Mouse (Mus musculus): ENCODE data around the gene Alcam. TPM values are rescaled to one million over a fixed set of nuclear protein-coding genes. Genes with fewer than 3 reads are reported as not detected.

The Alcam gene
- 27.7 TPM for polyA plus RNA-seq (2012; fragmentation: generic; extraction: Trizol)
- long read RNA-seq, experiment 1, partial matches to known transcripts = 1 of 4 reads
- long read RNA-seq, experiment 1, other reads (novel, unspliced or antisense) = 3 of 4 reads
- long read RNA-seq, experiment 2, full-length matches to known transcripts = 53 of 83 reads
- long read RNA-seq, experiment 2, partial matches to known transcripts = 14 of 83 reads
- long read RNA-seq, experiment 2, other reads (novel, unspliced or antisense) = 16 of 83 reads

DNA sequence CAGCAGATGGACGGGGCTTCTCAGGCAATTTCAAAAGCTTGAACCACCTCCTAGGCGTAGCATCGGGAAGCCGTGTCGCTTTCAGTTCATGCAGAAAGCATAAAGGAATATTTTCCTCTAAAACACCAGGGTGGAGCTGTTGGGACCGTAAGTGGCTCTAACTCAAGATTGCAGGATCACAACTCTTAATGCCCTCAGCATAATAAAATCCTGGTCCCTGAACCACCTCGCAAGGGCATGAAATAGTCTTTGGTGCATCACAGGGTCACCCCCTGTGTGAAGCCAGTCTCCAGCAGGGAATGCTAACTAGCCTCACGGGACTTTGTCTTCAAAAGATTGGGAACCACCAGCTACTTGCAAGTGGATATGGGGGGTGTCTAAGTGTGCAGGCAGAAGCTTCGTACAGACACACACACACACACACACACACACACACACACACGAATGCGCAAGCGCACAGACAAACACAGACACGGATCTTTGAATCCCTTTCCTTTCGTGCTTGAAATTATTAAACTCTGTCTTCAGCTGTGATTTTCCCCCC, at the start of gene Alcam:
Gene Alcam (minus strand): TSS at position 104 of the 544 bp plus-strand sequence.
- Histone ChIP-seq H3K27me3 (ENCODE audit: control insufficient read depth, insufficient read depth, insufficient read length) (no peaks in the 10 kb centered on the region), H3K36me3 (ENCODE audit: control insufficient read depth, insufficient read depth) (no peaks in the 10 kb centered on the region), H3K79me3 (ENCODE audit: low read depth) (peaks cover 36% of the 10 kb centered on the region), H3K4me3 (ENCODE audit: insufficient read depth, poor library complexity, severe bottlenecking) (peak within 1 kb of the TSS; percentile 86), H3K79me2 (ENCODE audit: control insufficient read depth, insufficient read depth) (peaks cover 37% of the 10 kb centered on the region), H3ac (ENCODE audit: control insufficient read depth, insufficient read length, low read depth) (peak within 1 kb of the TSS; percentile 58)
- TF ChIP-seq CTCF (IDR thresholded peaks at IDR 0.05; ENCODE audit: control insufficient read depth, insufficient read depth, insufficient read length) (no peak), MYOD1 (IDR thresholded peaks at IDR 0.05; ENCODE audit: control insufficient read depth, insufficient read length, low read depth) (no peak), USF1 (IDR thresholded peaks at IDR 0.05; ENCODE audit: low read depth) (no peak), MYOG (IDR thresholded peaks at IDR 0.05; ENCODE audit: control insufficient read depth, extremely low read depth, insufficient read length) (no peak), CEBPB (IDR thresholded peaks at IDR 0.05; ENCODE audit: low read depth) (no peak), MAX (IDR thresholded peaks at IDR 0.05) (no peak), FOSL1 (IDR thresholded peaks at IDR 0.05; ENCODE audit: insufficient read depth, low read length, poor library complexity, severe bottlenecking) (no peak)

DNA sequence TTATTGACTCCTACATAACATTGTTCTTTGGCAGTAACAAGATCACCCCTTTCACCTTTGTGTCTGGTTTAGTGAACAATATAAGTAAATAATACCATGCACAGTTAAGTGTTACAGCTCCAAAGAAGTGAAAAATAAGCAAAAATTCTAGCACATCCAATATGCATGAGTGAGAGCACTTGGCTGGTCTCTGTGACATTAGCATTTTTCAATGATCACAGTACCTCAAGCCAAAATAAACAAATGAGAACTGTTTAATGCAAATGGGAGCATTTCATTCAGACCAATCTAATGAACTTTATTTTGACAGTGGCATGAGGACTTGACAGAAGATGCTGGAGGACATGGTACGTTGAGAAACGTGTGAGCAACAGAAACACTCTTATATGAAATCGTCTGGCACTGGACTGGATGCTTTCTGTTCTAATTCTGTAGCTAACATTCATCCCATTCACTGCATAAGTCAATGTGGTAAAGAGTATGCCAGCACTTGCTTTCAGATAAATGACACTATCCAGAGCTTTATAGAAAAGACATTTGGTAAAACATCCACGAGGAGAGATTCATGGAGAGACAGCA, 45.0 kb upstream of the Alcam start:
- no peak overlapping the region for H3K4me3 ChIP-seq (ENCODE audit: insufficient read depth, poor library complexity, severe bottlenecking)
- TF ChIP-seq MYOD1 (IDR thresholded peaks at IDR 0.05; ENCODE audit: control insufficient read depth, insufficient read length, low read depth) (no peak), FOSL1 (IDR thresholded peaks at IDR 0.05; ENCODE audit: insufficient read depth, low read length, poor library complexity, severe bottlenecking) (no peak), MAX (IDR thresholded peaks at IDR 0.05) (no peak), USF1 (IDR thresholded peaks at IDR 0.05; ENCODE audit: low read depth) (no peak), MYOG (IDR thresholded peaks at IDR 0.05; ENCODE audit: control insufficient read depth, extremely low read depth, insufficient read length) (no peak), CEBPB (IDR thresholded peaks at IDR 0.05; ENCODE audit: low read depth) (no peak), CTCF (IDR thresholded peaks at IDR 0.05; ENCODE audit: control insufficient read depth, insufficient read depth, insufficient read length) (no peak)
- H3ac ChIP-seq (ENCODE audit: control insufficient read depth, insufficient read length, low read depth) = no peak overlapping the region
- H3K36me3 ChIP-seq (ENCODE audit: control insufficient read depth, insufficient read depth) = no peaks in the 10 kb centered on the region
- H3K27me3 ChIP-seq (ENCODE audit: control insufficient read depth, insufficient read depth, insufficient read length) = no peaks in the 10 kb centered on the region
- H3K79me2 ChIP-seq (ENCODE audit: control insufficient read depth, insufficient read depth) = no peaks in the 10 kb centered on the region
- no peaks in the 10 kb centered on the region for H3K79me3 ChIP-seq (ENCODE audit: low read depth)

GRCm38 (mm10) chr16:52490542-52490941, 36.7 kb upstream of the Alcam start:
- no peak overlapping the region for H3ac ChIP-seq (ENCODE audit: control insufficient read depth, insufficient read length, low read depth)
- H3K27me3 ChIP-seq (ENCODE audit: control insufficient read depth, insufficient read depth, insufficient read length) = no peaks in the 10 kb centered on the region
- H3K79me2 ChIP-seq (ENCODE audit: control insufficient read depth, insufficient read depth) = no peaks in the 10 kb centered on the region
- no peak for TF ChIP-seq FOSL1 (IDR thresholded peaks at IDR 0.05; ENCODE audit: insufficient read depth, low read length, poor library complexity, severe bottlenecking)
- no peak for TF ChIP-seq MYOD1 (IDR thresholded peaks at IDR 0.05; ENCODE audit: control insufficient read depth, insufficient read length, low read depth)
- TF ChIP-seq MAX (IDR thresholded peaks at IDR 0.05) = no peak
- no peak for TF ChIP-seq CTCF (IDR thresholded peaks at IDR 0.05; ENCODE audit: control insufficient read depth, insufficient read depth, insufficient read length)
- TF ChIP-seq CEBPB (IDR thresholded peaks at IDR 0.05; ENCODE audit: low read depth) = no peak
- no peak for TF ChIP-seq USF1 (IDR thresholded peaks at IDR 0.05; ENCODE audit: low read depth)
- no peak for TF ChIP-seq MYOG (IDR thresholded peaks at IDR 0.05; ENCODE audit: control insufficient read depth, extremely low read depth, insufficient read length)
- H3K4me3 ChIP-seq (ENCODE audit: insufficient read depth, poor library complexity, severe bottlenecking) = no peak overlapping the region
- H3K79me3 ChIP-seq (ENCODE audit: low read depth) = no peaks in the 10 kb centered on the region
- no peaks in the 10 kb centered on the region for H3K36me3 ChIP-seq (ENCODE audit: control insufficient read depth, insufficient read depth)

- Histone ChIP-seq H3K27me3 (ENCODE audit: control insufficient read depth, insufficient read depth, insufficient read length) (no peaks in the 10 kb centered on the region), H3K79me3 (ENCODE audit: low read depth) (no peaks in the 10 kb centered on the region), H3ac (ENCODE audit: control insufficient read depth, insufficient read length, low read depth) (no peak overlapping the region), H3K79me2 (ENCODE audit: control insufficient read depth, insufficient read depth) (no peaks in the 10 kb centered on the region), H3K36me3 (ENCODE audit: control insufficient read depth, insufficient read depth) (no peaks in the 10 kb centered on the region), H3K4me3 (ENCODE audit: insufficient read depth, poor library complexity, severe bottlenecking) (no peak overlapping the region)
- TF ChIP-seq MYOG (IDR thresholded peaks at IDR 0.05; ENCODE audit: control insufficient read depth, extremely low read depth, insufficient read length) (no peak), FOSL1 (IDR thresholded peaks at IDR 0.05; ENCODE audit: insufficient read depth, low read length, poor library complexity, severe bottlenecking) (no peak), USF1 (IDR thresholded peaks at IDR 0.05; ENCODE audit: low read depth) (no peak), CEBPB (IDR thresholded peaks at IDR 0.05; ENCODE audit: low read depth) (no peak), MYOD1 (IDR thresholded peaks at IDR 0.05; ENCODE audit: control insufficient read depth, insufficient read length, low read depth) (no peak), CTCF (IDR thresholded peaks at IDR 0.05; ENCODE audit: control insufficient read depth, insufficient read depth, insufficient read length) (no peak), MAX (IDR thresholded peaks at IDR 0.05) (no peak)
Measured at GRCm38 (mm10) chr16:52474235-52474634, 20.4 kb upstream of the Alcam start.

- TF ChIP-seq USF1 (IDR thresholded peaks at IDR 0.05; ENCODE audit: low read depth) = no peak
- no peak for TF ChIP-seq CTCF (IDR thresholded peaks at IDR 0.05; ENCODE audit: control insufficient read depth, insufficient read depth, insufficient read length)
- no peak for TF ChIP-seq MAX (IDR thresholded peaks at IDR 0.05)
- TF ChIP-seq MYOD1 (IDR thresholded peaks at IDR 0.05; ENCODE audit: control insufficient read depth, insufficient read length, low read depth) = no peak
- no peak for TF ChIP-seq FOSL1 (IDR thresholded peaks at IDR 0.05; ENCODE audit: insufficient read depth, low read length, poor library complexity, severe bottlenecking)
- no peak for TF ChIP-seq CEBPB (IDR thresholded peaks at IDR 0.05; ENCODE audit: low read depth)
- TF ChIP-seq MYOG (IDR thresholded peaks at IDR 0.05; ENCODE audit: control insufficient read depth, extremely low read depth, insufficient read length) = no peak
- Histone ChIP-seq H3K79me2 (ENCODE audit: control insufficient read depth, insufficient read depth) (no peaks in the 10 kb centered on the region), H3K4me3 (ENCODE audit: insufficient read depth, poor library complexity, severe bottlenecking) (no peak overlapping the region), H3K36me3 (ENCODE audit: control insufficient read depth, insufficient read depth) (no peaks in the 10 kb centered on the region), H3ac (ENCODE audit: control insufficient read depth, insufficient read length, low read depth) (no peak overlapping the region), H3K79me3 (ENCODE audit: low read depth) (no peaks in the 10 kb centered on the region), H3K27me3 (ENCODE audit: control insufficient read depth, insufficient read depth, insufficient read length) (no peaks in the 10 kb centered on the region)
Measured at GRCm38 (mm10) chr16:52473089-52473488, 19.2 kb upstream of the Alcam start.

Measured in C2C12 (cell line).